10 mouse cellular contexts compared by ENCODE assay signal in the genomic region with DNA sequence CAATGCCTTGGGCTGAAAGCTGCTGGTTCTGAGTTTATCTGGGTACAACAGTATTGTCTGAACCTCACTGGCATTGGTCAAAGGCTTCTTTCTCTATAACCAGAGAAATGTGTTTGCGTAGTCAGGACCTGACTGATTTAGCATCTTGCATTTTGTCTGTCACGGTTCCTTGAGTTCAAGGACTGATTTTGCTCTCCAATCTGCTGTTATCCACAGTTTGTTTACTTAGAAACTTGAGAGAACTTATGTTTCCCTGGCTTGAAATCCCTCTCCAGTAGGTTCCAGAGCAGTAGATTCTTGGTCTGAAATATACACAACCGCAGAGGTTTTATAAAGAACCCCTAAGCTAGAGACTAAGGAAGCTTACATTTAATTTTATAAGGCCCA. TPM values are rescaled to one million over a fixed set of nuclear protein-coding genes. Genes with fewer than 3 reads are reported as not detected.
DNase-seq lines count a peak whose midpoint lies in the region; ATAC-seq and TF ChIP-seq lines count a peak whose summit lies in the region.
"Had no signal": no experiment of that assay in that cellular context is flagged by ENCODE, and none has a peak within 500 bp of the region (broad histone marks: within the 10 kb centered on the region; RNA-seq: fewer than 3 reads in every experiment).

No protein-coding gene starts in this region.

- 0 out of 2 replicates have a peak overlapping the region, but pooled peaks have one; percentile 28 for H3K4me2 ChIP-seq in forebrain, embryonic 14.5 days (ENCODE audit: low read length)
- no peak overlapping the region for H3K4me2 ChIP-seq in intestine, embryonic 16.5 days (ENCODE audit: low read depth, low read length)
- H3K4me2 ChIP-seq in neural tube, embryonic 14.5 days (ENCODE audit: low read depth, low read length), result no peak overlapping the region

- no peak overlapping the region for H3K9ac ChIP-seq in forebrain, embryonic 14.5 days (ENCODE audit: low read length)
- H3K9ac ChIP-seq in intestine, embryonic 16.5 days (ENCODE audit: low read depth, low read length), result no peak overlapping the region
- H3K9ac ChIP-seq in neural tube, embryonic 14.5 days (replicated peaks; ENCODE audit: low read depth, low read length), result no peak overlapping the region

- ATAC-seq in forebrain, embryonic 14.5 days, result no peak
- ATAC-seq in intestine, embryonic 16.5 days, result 0 out of 2 replicates have a peak, but pooled peaks have one; percentile 1
- no peak; the same call in 1 of the 2 replicates for ATAC-seq in neural tube, embryonic 14.5 days (ENCODE audit: low read depth)

- WGBS in forebrain, embryonic 14.5 days, result 39% methylated on average over 3 of the region's 3 CpGs
- 38% methylated on average over 3 of the region's 3 CpGs for WGBS in intestine, embryonic 16.5 days
- 44% methylated on average over 3 of the region's 3 CpGs for WGBS in neural tube, embryonic 14.5 days

- H3K27ac ChIP-seq in layer of hippocampus, adult 2 months, result peak overlapping the region; percentile 60; the same call in 1 of the 2 replicates
- H3K27ac ChIP-seq in forebrain, embryonic 14.5 days (ENCODE audit: low read depth, low read length), result peak overlapping the region; percentile 94
- peak overlapping the region; percentile 78 for H3K27ac ChIP-seq in intestine, embryonic 16.5 days (ENCODE audit: low read length)
- H3K27ac ChIP-seq in neural tube, embryonic 14.5 days (ENCODE audit: low read depth, low read length), result peak overlapping the region; percentile 86

- H3K4me3 ChIP-seq in layer of hippocampus, adult 2 months, result no peak overlapping the region
- no peak overlapping the region for H3K4me3 ChIP-seq in forebrain, embryonic 14.5 days (ENCODE audit: low read depth, low read length)
- H3K4me3 ChIP-seq in intestine, embryonic 16.5 days (ENCODE audit: low read length), result no peak overlapping the region
- H3K4me3 ChIP-seq in neural tube, embryonic 14.5 days (ENCODE audit: low read depth, low read length), result no peak overlapping the region
- H3K4me3 ChIP-seq: megakaryocyte, embryonic 14.5 days had no signal

- no peaks in the 10 kb centered on the region for H3K9me3 ChIP-seq in forebrain, embryonic 14.5 days (replicated peaks; ENCODE audit: control insufficient read depth, low read length)
- H3K9me3 ChIP-seq in intestine, embryonic 16.5 days (ENCODE audit: control insufficient read depth, low read length), result no peaks in the 10 kb centered on the region
- H3K9me3 ChIP-seq in neural tube, embryonic 14.5 days (ENCODE audit: control insufficient read depth, low read length), result no peaks in the 10 kb centered on the region
- H3K9me3 ChIP-seq: G1E; megakaryocyte, embryonic 14.5 days had no signal

- no peak for DNase-seq in layer of hippocampus, adult 2 months (ENCODE audit: low spot score in 2 of 2)
- DNase-seq in layer of hippocampus, adult 9-10 months (ENCODE audit: low spot score), result no peak
- no peak for DNase-seq in forebrain, embryonic 14.5 days (ENCODE audit: low spot score)
- no peak for DNase-seq in urinary bladder, postnatal 36 days (ENCODE audit: low spot score in 2 of 2)
- no peak for DNase-seq in right cerebral cortex, adult 18-20 months
- no peak for DNase-seq in left cerebral cortex, postnatal 25 days (ENCODE audit: low spot score in 2 of 2)

- intact Hi-C loops in left cerebral cortex, postnatal 25 days (cut with DNase I), result no loop called here

- TF ChIP-seq CTCF in layer of hippocampus, adult 2 months (conservative IDR thresholded peaks at IDR 0.05), result no peak

- peaks cover 27% of the 10 kb centered on the region for H3K4me1 ChIP-seq in forebrain, embryonic 14.5 days (ENCODE audit: control insufficient read depth, insufficient read depth, low read length)
- peaks cover 28% of the 10 kb centered on the region for H3K4me1 ChIP-seq in intestine, embryonic 16.5 days (ENCODE audit: control insufficient read depth, insufficient read depth, low read length)
- H3K4me1 ChIP-seq in neural tube, embryonic 14.5 days (ENCODE audit: control insufficient read depth, insufficient read depth, low read length), result peaks cover 31% of the 10 kb centered on the region

- no peaks in the 10 kb centered on the region for H3K27me3 ChIP-seq in forebrain, embryonic 14.5 days (replicated peaks; ENCODE audit: control insufficient read depth, insufficient read depth, low read length)
- H3K27me3 ChIP-seq in intestine, embryonic 16.5 days (replicated peaks; ENCODE audit: control insufficient read depth, insufficient read depth, low read length), result no peaks in the 10 kb centered on the region
- H3K27me3 ChIP-seq in neural tube, embryonic 14.5 days (ENCODE audit: control insufficient read depth, insufficient read depth, low read length), result no peaks in the 10 kb centered on the region

- H3K36me3 ChIP-seq in forebrain, embryonic 14.5 days (ENCODE audit: control insufficient read depth, insufficient read depth, low read length), result no peaks in the 10 kb centered on the region
- no peaks in the 10 kb centered on the region for H3K36me3 ChIP-seq in intestine, embryonic 16.5 days (ENCODE audit: control insufficient read depth, insufficient read depth, low read length)
- H3K36me3 ChIP-seq in neural tube, embryonic 14.5 days (ENCODE audit: control insufficient read depth, insufficient read depth, low read length), result no peaks in the 10 kb centered on the region
- H3K36me3 ChIP-seq: G1E had no signal

RNA-seq across cellular contexts. Expression of gene Traf3ip2, which starts 47.5 kb away (rescaled TPM):
- total RNA-seq in layer of hippocampus, adult 2 months (2021), result 1 to 10 TPM; 2.5 to 2.6 TPM
- 4.8 and 5.7 TPM in 2 replicates for polyA plus RNA-seq in forebrain, embryonic 14.5 days (2014; fragmentation: Nextera tagmentation; extraction: Ambion mirVana)
- 28.0 and 33.4 TPM in 2 replicates for polyA plus RNA-seq in intestine, embryonic 16.5 days (2015; fragmentation: Nextera tagmentation; extraction: Ambion mirVana)
- polyA plus RNA-seq in neural tube, embryonic 14.5 days (2014; fragmentation: Nextera tagmentation; extraction: Ambion mirVana), result 5.7 and 6.1 TPM in 2 replicates
- under 1 TPM; 0.43 to 0.92 TPM for total RNA-seq in left cerebral cortex, postnatal 25 days (2021)
